Mouse (Mus musculus): ENCODE measurements around the gene D1Ertd622e.

Gene D1Ertd622e

GRCm38 (mm10) chr1:97578025-97578417 is 83.9 kb downstream of the D1Ertd622e start:
- no peak for DNase-seq

- no peak for DNase-seq
Measured at GRCm38 (mm10) chr1:97577062-97578024, 84.5 kb downstream of the D1Ertd622e start.

GRCm38 (mm10) chr1:97576576-97576975 is 85.3 kb downstream of the D1Ertd622e start:
- no peak for DNase-seq

GRCm38 (mm10) chr1:97570814-97571213 is 91.1 kb downstream of the D1Ertd622e start:
- no peak for DNase-seq

- no peak for DNase-seq
Measured at GRCm38 (mm10) chr1:97567956-97568355, 93.9 kb downstream of the D1Ertd622e start.

GRCm38 (mm10) chr1:97564641-97565040 is 97.2 kb downstream of the D1Ertd622e start:
- no peak for DNase-seq

- no peak for DNase-seq
Measured at GRCm38 (mm10) chr1:97562867-97563266, 99.0 kb downstream of the D1Ertd622e start.

Measured in right cerebral cortex, postnatal 14 days (tissue).